Mouse (Mus musculus) thymus, adult 2 months (tissue): ENCODE measurements around the gene Fam184a. TPM values are rescaled to one million over a fixed set of nuclear protein-coding genes. Genes with fewer than 3 reads are reported as not detected.

Experiments
- DNase-seq: peaks from one replicate; pipeline ENCODE4 v3.0.0; 2021
- H3K27ac ChIP-seq: fragments of 200-500 bp; 2 replicates; pipeline ENCODE4 v1.5.1; 2012; ENCODE audit warnings: low read length, control low read depth; ENCODE audit not compliant: control insufficient read depth, insufficient read depth
- H3K27me3 ChIP-seq: fragments of 200-500 bp; 2 replicates; pipeline ENCODE4 v1.6.1; 2012; ENCODE audit warnings: mild to moderate bottlenecking, low read length, moderate library complexity, mixed read lengths; ENCODE audit not compliant: control insufficient read depth, insufficient read depth
- H3K36me3 ChIP-seq: fragments of 200-500 bp; 2 replicates; pipeline ENCODE4 v1.6.1; 2012; ENCODE audit warnings: mild to moderate bottlenecking, low read length, moderate library complexity; ENCODE audit not compliant: control insufficient read depth, insufficient read depth
- H3K4me1 ChIP-seq: fragments of 200-500 bp; replicated peaks from 2 replicates; pipeline ENCODE4 v1.6.1; 2012; ENCODE audit warnings: low read length; ENCODE audit not compliant: control insufficient read depth, insufficient read depth
- H3K4me3 ChIP-seq: fragments of 200-500 bp; 2 replicates; pipeline ENCODE4 v1.5.1; 2012; ENCODE audit warnings: mild to moderate bottlenecking, low read length, control low read depth, moderate library complexity; ENCODE audit not compliant: control insufficient read depth, insufficient read depth
- CTCF ChIP-seq: fragments of 200-500 bp; IDR thresholded peaks from 2 replicates; pipeline ENCODE4 v1.5.1; 2012; ENCODE audit warnings: mild to moderate bottlenecking, control low read depth, low read length, moderate library complexity, borderline replicate concordance; ENCODE audit not compliant: control insufficient read depth, poor library complexity, insufficient read depth; ENCODE audit errors: extremely low read depth
- POLR2A ChIP-seq: fragments of 200-500 bp; IDR thresholded peaks from 2 replicates; pipeline ENCODE4 v1.6.1; 2012; ENCODE audit warnings: mild to moderate bottlenecking, low read length, control low read depth, moderate library complexity; ENCODE audit not compliant: control insufficient read depth, poor library complexity, insufficient read depth; ENCODE audit errors: extremely low read depth
- WGBS: fragments of 180-500 bp; shearing (Covaris S2); methylation state at CpG from one replicate; pipeline ENCODE4 v1.1.7; 2018; 5-methylcytosine and 5-hydroxymethylcytosine counted together
- polyA plus RNA-seq: library from polyadenylated mRNA; depleted of rRNA; stranded (reverse); fragments of >200 nt; gene quantifications from 2 replicates; pipeline ENCODE4 v1.2.3, GENCODE M21; 2012

The Fam184a gene
- polyA plus RNA-seq, 1 experiment: 0.69 TPM

DNA sequence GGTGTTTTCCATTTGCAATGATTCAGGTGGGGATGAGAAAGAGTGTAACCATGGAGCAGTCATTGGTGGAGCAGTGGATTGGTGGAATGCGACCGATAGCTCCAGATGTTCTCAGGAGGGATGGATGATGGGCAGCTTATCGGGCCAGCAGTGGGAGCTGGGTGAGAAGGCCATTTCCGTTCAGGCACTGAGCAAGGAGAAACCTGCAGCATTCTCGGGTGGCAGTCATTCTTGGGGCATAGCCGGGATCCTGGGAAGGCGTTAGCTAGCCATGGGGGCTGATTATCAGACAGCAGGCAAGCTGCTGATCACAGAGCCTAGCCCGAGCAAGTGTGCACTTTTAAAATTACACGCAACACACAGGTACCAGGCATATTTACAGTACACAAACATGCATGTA is 46.4 kb downstream of the Fam184a start:
- H3K4me1 ChIP-seq: no peaks in the 10 kb centered on the region
- no peak overlapping the region for H3K4me3 ChIP-seq
- WGBS: 98% methylated on average over 9 of the region's 9 CpGs
- no peaks in the 10 kb centered on the region for H3K36me3 ChIP-seq
- no peak overlapping the region for H3K27ac ChIP-seq
- no peaks in the 10 kb centered on the region for H3K27me3 ChIP-seq
- DNase-seq: no peak
- no peak for TF ChIP-seq CTCF
- no peak for TF ChIP-seq POLR2A

- H3K27ac ChIP-seq: no peak overlapping the region
- DNase-seq: no peak
- no peak overlapping the region for H3K4me3 ChIP-seq
- TF ChIP-seq CTCF (no peak), POLR2A (no peak)
- WGBS: 95% methylated on average over 10 of the region's 10 CpGs
- no peaks in the 10 kb centered on the region for H3K36me3 ChIP-seq
- no peaks in the 10 kb centered on the region for H3K4me1 ChIP-seq
- no peaks in the 10 kb centered on the region for H3K27me3 ChIP-seq
These were observed 52.4 kb downstream of the Fam184a start for GRCm38 (mm10) chr10:53698531-53698930.

DNA sequence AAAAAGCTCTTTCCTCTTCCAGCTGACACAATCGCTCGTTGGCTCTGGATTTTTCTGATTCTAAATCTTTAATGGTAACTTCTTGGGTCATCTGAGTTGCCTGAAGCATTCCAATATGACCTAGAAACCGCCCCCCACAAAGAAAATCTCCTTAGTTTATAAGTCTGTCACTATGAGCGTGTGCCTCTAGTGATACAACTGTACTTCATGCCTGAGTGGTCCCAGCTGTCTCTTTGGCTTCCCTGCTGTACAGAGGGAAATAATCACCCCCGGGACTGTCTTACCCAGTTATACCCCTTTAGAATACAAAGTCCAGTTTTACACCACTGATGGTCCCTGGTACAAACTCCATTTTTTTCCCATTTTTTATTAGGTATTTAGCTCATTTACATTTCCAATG is 56.2 kb downstream of the Fam184a start:
- TF ChIP-seq POLR2A: no peak
- TF ChIP-seq CTCF: no peak
- 84% methylated on average over 5 of the region's 5 CpGs for WGBS
- Histone ChIP-seq H3K27ac (no peak overlapping the region), H3K4me1 (no peaks in the 10 kb centered on the region), H3K36me3 (no peaks in the 10 kb centered on the region), H3K4me3 (no peak overlapping the region), H3K27me3 (no peaks in the 10 kb centered on the region)
- DNase-seq: no peak

GRCm38 (mm10) chr10:53691263-53691662 is 59.7 kb downstream of the Fam184a start:
- no peak for TF ChIP-seq CTCF
- TF ChIP-seq POLR2A: no peak
- Histone ChIP-seq H3K27ac (no peak overlapping the region), H3K27me3 (no peaks in the 10 kb centered on the region), H3K4me1 (no peaks in the 10 kb centered on the region), H3K4me3 (no peak overlapping the region), H3K36me3 (no peaks in the 10 kb centered on the region)
- no peak for DNase-seq

DNA sequence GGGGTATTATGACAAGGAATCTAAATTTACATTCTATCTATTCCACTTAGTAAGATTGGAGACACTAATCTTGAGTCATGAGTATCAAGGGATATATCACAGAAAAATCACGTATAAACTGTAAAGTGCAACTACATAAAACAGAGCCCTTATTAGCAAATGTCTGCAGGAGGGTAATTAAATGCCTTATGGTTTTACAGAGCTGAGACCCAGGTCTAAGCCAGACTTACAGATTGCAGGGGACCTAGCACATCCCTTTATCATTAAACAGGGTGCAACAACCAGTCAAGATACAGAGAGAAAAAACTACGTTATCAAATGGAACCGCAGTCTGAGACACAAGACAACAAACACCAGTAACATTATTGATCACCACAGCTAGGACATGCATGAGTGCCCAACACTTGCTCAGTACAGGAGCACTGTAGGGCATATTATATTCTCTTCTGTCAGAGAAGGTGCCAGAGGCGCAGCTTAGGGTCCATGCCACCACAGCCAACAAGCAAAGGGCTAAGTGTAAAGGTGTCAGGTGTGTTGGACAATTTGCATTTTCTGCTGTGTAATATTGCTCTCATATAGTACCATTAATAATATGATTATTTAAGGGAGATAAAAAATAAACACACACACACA is 61.9 kb downstream of the Fam184a start:
- no peaks in the 10 kb centered on the region for H3K27me3 ChIP-seq
- no peak overlapping the region for H3K4me3 ChIP-seq
- no peak for DNase-seq
- WGBS: 98% methylated on average over 4 of the region's 4 CpGs
- no peak overlapping the region for H3K27ac ChIP-seq
- TF ChIP-seq CTCF: no peak
- TF ChIP-seq POLR2A: no peak
- H3K36me3 ChIP-seq: no peaks in the 10 kb centered on the region
- no peaks in the 10 kb centered on the region for H3K4me1 ChIP-seq

DNA sequence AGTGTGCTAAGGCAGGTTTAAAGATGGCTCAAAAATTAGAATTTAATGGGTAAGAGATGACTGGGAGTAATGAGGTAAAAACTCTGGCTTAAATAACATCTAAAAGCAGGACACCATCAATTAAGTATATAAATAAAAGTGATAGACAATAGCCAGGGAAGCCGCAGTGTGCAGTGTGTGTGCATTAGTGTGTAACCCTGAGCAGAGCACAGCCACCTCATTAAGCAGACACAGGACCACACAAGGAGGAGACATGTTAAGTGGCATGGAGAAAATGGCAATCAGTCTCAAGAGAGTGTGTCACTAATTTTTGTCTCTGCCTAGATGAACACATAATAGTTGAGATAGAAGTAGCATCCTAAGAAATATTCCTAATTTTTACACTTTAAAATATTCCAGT is 62.4 kb downstream of the Fam184a start:
- WGBS: 98% methylated on average over 1 of the region's 1 CpGs
- H3K27me3 ChIP-seq: no peaks in the 10 kb centered on the region
- no peak for DNase-seq
- no peaks in the 10 kb centered on the region for H3K4me1 ChIP-seq
- H3K4me3 ChIP-seq: no peak overlapping the region
- H3K36me3 ChIP-seq: no peaks in the 10 kb centered on the region
- TF ChIP-seq POLR2A: no peak
- no peak for TF ChIP-seq CTCF
- H3K27ac ChIP-seq: no peak overlapping the region

GRCm38 (mm10) chr10:53687888-53688287 is 63.0 kb downstream of the Fam184a start:
- TF ChIP-seq CTCF (no peak), POLR2A (no peak)
- Histone ChIP-seq H3K27ac (no peak overlapping the region), H3K4me1 (no peaks in the 10 kb centered on the region), H3K4me3 (no peak overlapping the region), H3K27me3 (no peaks in the 10 kb centered on the region), H3K36me3 (no peaks in the 10 kb centered on the region)
- DNase-seq: no peak
- WGBS: 90% methylated on average over 5 of the region's 5 CpGs
